Mouse (Mus musculus): Measurements from ENCODE around the gene Arid4a. TPM values are rescaled to one million over a fixed set of nuclear protein-coding genes. Genes with fewer than 3 reads are reported as not detected.

The Arid4a gene
- polyA plus RNA-seq, 1 experiment from 2014 or later = 34.0 TPM

- Histone ChIP-seq H3K4me2 (replicated peaks) (no peak overlapping the region), H3K27ac (no peak overlapping the region), H3K9ac (no peak overlapping the region), H3K9me3 (no peaks in the 10 kb centered on the region), H3K27me3 (no peaks in the 10 kb centered on the region), H3K4me3 (no peak overlapping the region), H3K36me3 (peaks cover 33% of the 10 kb centered on the region), H3K4me1 (0 out of 2 replicates have a peak, but pooled peaks cover 3% of the 10 kb centered on the region)
- 94% methylated on average over 9 of the region's 9 CpGs for WGBS
- no peak for ATAC-seq (ENCODE audit: insufficient number of reproducible peaks, insufficient read depth, low FRiP score, low TSS enrichment)
Observed at GRCm38 (mm10) chr12:71123286-71123685, 107.5 kb downstream of the Arid4a start.

GRCm38 (mm10) chr12:71135581-71135980, 119.8 kb downstream of the Arid4a start:
- WGBS = 26% methylated on average over 5 of the region's 5 CpGs
- Histone ChIP-seq H3K27ac (no peak overlapping the region), H3K9me3 (no peaks in the 10 kb centered on the region), H3K27me3 (no peaks in the 10 kb centered on the region), H3K36me3 (peaks cover 28% of the 10 kb centered on the region), H3K4me3 (peak overlapping the region; percentile 98), H3K4me1 (peaks cover 16% of the 10 kb centered on the region; the same call in 1 of the 2 replicates), H3K9ac (peak overlapping the region; percentile 24; the same call in 1 of the 2 replicates), H3K4me2 (replicated peaks) (peak overlapping the region; percentile 78)
- no peak for ATAC-seq (ENCODE audit: insufficient number of reproducible peaks, insufficient read depth, low FRiP score, low TSS enrichment)

- WGBS = under 1% methylated on average over 52 of the region's 52 CpGs
- H3K4me1 ChIP-seq = peaks cover 16% of the 10 kb centered on the region; the same call in 1 of the 2 replicates
- H3K27ac ChIP-seq = peak within 1 kb of the TSS; percentile 83
- H3K4me2 ChIP-seq (replicated peaks) = peak within 1 kb of the TSS; percentile 88
- peak within 1 kb of the TSS; percentile 94 for H3K9ac ChIP-seq
- peaks cover 30% of the 10 kb centered on the region for H3K36me3 ChIP-seq
- H3K4me3 ChIP-seq = peak within 1 kb of the TSS; percentile 98
- no peaks in the 10 kb centered on the region for H3K27me3 ChIP-seq
- H3K9me3 ChIP-seq = no peaks in the 10 kb centered on the region
- peak; percentile 76; the same call in 1 of the 2 replicates for ATAC-seq (ENCODE audit: insufficient number of reproducible peaks, insufficient read depth, low FRiP score, low TSS enrichment)
Observed at GRCm38 (mm10) chr12:71136130-71136973, 120.6 kb downstream of the Arid4a start, which contains the start of the genes Timm9 and 2700049A03Rik. TSS of gene Timm9 (minus strand) at chr12:71136684. TSS of gene 2700049A03Rik (plus strand) at chr12:71136848.

GRCm38 (mm10) chr12:71136974-71137491, 121.2 kb downstream of the Arid4a start:
- peak; percentile 80; the same call in 1 of the 2 replicates for ATAC-seq (ENCODE audit: insufficient number of reproducible peaks, insufficient read depth, low FRiP score, low TSS enrichment)
- WGBS = under 1% methylated on average over 30 of the region's 30 CpGs
- H3K9me3 ChIP-seq = no peaks in the 10 kb centered on the region

GRCm38 (mm10) chr12:71137686-71138085, 121.9 kb downstream of the Arid4a start:
- Histone ChIP-seq H3K27ac (no peak overlapping the region), H3K4me3 (peak overlapping the region; percentile 98), H3K9ac (peak overlapping the region; percentile 66), H3K9me3 (no peaks in the 10 kb centered on the region), H3K4me2 (replicated peaks) (peak overlapping the region; percentile 88), H3K4me1 (peaks cover 16% of the 10 kb centered on the region; the same call in 1 of the 2 replicates), H3K27me3 (no peaks in the 10 kb centered on the region), H3K36me3 (peaks cover 31% of the 10 kb centered on the region)
- ATAC-seq (ENCODE audit: insufficient number of reproducible peaks, insufficient read depth, low FRiP score, low TSS enrichment) = no peak
- WGBS = 5% methylated on average over 11 of the region's 11 CpGs

More at GRCm38 (mm10) chr12:71136974-71137491, 121.2 kb downstream of the Arid4a start:
- H3K4me1 ChIP-seq = peaks cover 16% of the 10 kb centered on the region; the same call in 1 of the 2 replicates
- H3K36me3 ChIP-seq = peaks cover 30% of the 10 kb centered on the region
- H3K27ac ChIP-seq = peak overlapping the region; percentile 83
- H3K9ac ChIP-seq = peak overlapping the region; percentile 94
- H3K27me3 ChIP-seq = no peaks in the 10 kb centered on the region
- peak overlapping the region; percentile 98 for H3K4me3 ChIP-seq
- peak overlapping the region; percentile 88 for H3K4me2 ChIP-seq (replicated peaks)

GRCm38 (mm10) chr12:71139258-71139828, 123.6 kb downstream of the Arid4a start:
- ATAC-seq (ENCODE audit: insufficient number of reproducible peaks, insufficient read depth, low FRiP score, low TSS enrichment) = no peak
- H3K4me2 ChIP-seq (replicated peaks) = peak overlapping the region; percentile 88; the same call in 1 of the 2 replicates
- peaks cover 16% of the 10 kb centered on the region; the same call in 1 of the 2 replicates for H3K4me1 ChIP-seq
- H3K4me3 ChIP-seq = no peak overlapping the region
- peaks cover 43% of the 10 kb centered on the region for H3K36me3 ChIP-seq
- no peak overlapping the region for H3K9ac ChIP-seq
- no peak overlapping the region for H3K27ac ChIP-seq
- WGBS = 79% methylated on average over 5 of the region's 5 CpGs
- no peaks in the 10 kb centered on the region for H3K9me3 ChIP-seq
- no peaks in the 10 kb centered on the region for H3K27me3 ChIP-seq

- Histone ChIP-seq H3K27ac (no peak overlapping the region), H3K4me3 (no peak overlapping the region), H3K9ac (no peak overlapping the region), H3K36me3 (peaks cover 61% of the 10 kb centered on the region), H3K4me1 (peaks cover 12% of the 10 kb centered on the region; the same call in 1 of the 2 replicates), H3K4me2 (replicated peaks) (no peak overlapping the region), H3K9me3 (no peaks in the 10 kb centered on the region), H3K27me3 (no peaks in the 10 kb centered on the region)
- no peak for ATAC-seq (ENCODE audit: insufficient number of reproducible peaks, insufficient read depth, low FRiP score, low TSS enrichment)
Observed at GRCm38 (mm10) chr12:71141189-71141588, 125.4 kb downstream of the Arid4a start.

- H3K9ac ChIP-seq = no peak overlapping the region
- ATAC-seq (ENCODE audit: insufficient number of reproducible peaks, insufficient read depth, low FRiP score, low TSS enrichment) = no peak
- H3K27ac ChIP-seq = no peak overlapping the region
- H3K4me1 ChIP-seq = no peaks in the 10 kb centered on the region
- no peak overlapping the region for H3K4me3 ChIP-seq
- 77% methylated on average over 3 of the region's 3 CpGs for WGBS
- no peaks in the 10 kb centered on the region for H3K9me3 ChIP-seq
- H3K36me3 ChIP-seq = peaks cover 71% of the 10 kb centered on the region
- no peaks in the 10 kb centered on the region for H3K27me3 ChIP-seq
- H3K4me2 ChIP-seq (replicated peaks) = no peak overlapping the region
Observed at GRCm38 (mm10) chr12:71147641-71148040, 131.9 kb downstream of the Arid4a start.

Other genes with a start within 250 kb of the Arid4a start
- 74.5 and 81.3 TPM in 2 replicates for gene Frmd6, start 190.5 kb upstream of the Arid4a start, polyA plus RNA-seq (2016; fragmentation: Nextera tagmentation; extraction: Ambion mirVana)
- gene Actr10, start 78.1 kb upstream of the Arid4a start, polyA plus RNA-seq (2016; fragmentation: Nextera tagmentation; extraction: Ambion mirVana) = 224 and 237 TPM in 2 replicates
- 621 and 638 TPM in 2 replicates for gene Psma3, start 41.4 kb upstream of the Arid4a start, polyA plus RNA-seq (2016; fragmentation: Nextera tagmentation; extraction: Ambion mirVana)
- gene Tomm20l, start 95.4 kb downstream of the Arid4a start, polyA plus RNA-seq (2016; fragmentation: Nextera tagmentation; extraction: Ambion mirVana) = not detected in 2 replicates
- gene Timm9, start 120.7 kb downstream of the Arid4a start, polyA plus RNA-seq (2016; fragmentation: Nextera tagmentation; extraction: Ambion mirVana) = 75.5 and 87.1 TPM in 2 replicates
- gene 2700049A03Rik, start 120.9 kb downstream of the Arid4a start, polyA plus RNA-seq (2016; fragmentation: Nextera tagmentation; extraction: Ambion mirVana) = 16.9 and 18.7 TPM in 2 replicates

Data from embryonic facial prominence, embryonic 12.5 days (tissue).